Mouse (Mus musculus): ENCODE measurements around the gene Slc25a30.

Gene Slc25a30

DNA sequence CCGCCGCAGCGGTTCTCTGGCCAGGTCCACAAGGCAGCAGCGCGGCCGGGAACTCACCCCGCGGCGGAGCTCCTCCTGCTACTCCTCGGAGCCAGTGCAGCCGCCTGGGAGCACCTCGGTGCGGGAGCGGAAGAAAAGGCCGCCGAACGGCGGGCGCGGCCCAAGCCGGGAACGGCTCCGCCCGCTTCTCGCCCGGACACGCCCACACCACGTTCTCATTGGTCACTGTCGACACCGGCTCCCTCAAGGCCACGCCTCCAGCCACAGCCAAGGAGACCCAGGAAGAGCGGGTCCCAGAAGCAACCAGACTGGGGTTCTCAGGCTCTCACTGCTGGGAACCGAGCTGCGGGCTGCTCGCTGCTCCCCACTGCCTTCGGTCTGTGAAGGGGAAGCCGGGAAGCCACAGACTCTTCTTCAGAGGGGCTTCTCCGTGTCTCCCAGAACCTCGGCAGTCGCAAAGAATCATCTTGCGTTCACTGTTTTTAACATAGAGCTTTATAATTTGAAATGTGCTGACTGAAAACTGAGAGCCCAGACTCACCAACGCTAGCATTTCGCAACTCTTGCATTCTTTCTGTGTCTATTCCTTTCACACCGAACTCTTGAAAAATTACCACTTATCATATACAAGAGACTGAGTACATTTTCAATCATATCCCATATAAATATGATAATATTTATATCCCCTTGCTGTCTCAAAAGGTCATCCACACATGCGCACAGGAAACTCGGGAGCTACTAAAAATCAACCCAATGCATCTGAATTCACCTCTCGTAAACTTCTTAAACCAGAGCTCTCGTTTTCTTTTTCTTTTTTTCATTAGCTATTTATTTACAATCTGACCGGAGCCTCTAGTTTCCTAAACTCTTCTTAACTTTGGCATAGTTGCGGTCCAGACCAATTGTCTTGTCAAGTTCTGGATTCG, at the start of gene Slc25a30:
Gene Slc25a30 (minus strand): TSS at position 170 of the 926 bp plus-strand sequence.
- peak; percentile 95 for DNase-seq (ENCODE audit: low read depth)

DNA sequence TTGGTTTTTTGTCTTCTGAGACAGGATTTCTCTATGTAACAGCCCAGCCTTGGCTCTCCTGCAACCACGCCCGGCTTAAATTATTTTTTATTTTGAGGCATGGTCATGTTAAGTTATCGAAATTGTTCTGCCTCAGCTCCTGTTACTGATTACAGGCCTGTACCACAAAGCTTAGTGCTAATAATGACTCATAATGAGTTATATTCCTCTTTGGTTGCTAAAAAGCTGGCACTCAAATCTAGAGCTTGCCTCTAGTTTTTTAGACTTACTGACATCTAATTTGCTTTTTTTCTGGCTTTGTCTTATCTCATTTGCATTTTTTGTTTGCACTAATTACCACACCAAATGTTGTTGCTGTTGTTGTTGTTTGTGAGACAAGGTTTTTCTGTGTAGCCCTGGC, 49.7 kb upstream of the Slc25a30 start:
- DNase-seq (ENCODE audit: low read depth), result peak; percentile 45

DNA sequence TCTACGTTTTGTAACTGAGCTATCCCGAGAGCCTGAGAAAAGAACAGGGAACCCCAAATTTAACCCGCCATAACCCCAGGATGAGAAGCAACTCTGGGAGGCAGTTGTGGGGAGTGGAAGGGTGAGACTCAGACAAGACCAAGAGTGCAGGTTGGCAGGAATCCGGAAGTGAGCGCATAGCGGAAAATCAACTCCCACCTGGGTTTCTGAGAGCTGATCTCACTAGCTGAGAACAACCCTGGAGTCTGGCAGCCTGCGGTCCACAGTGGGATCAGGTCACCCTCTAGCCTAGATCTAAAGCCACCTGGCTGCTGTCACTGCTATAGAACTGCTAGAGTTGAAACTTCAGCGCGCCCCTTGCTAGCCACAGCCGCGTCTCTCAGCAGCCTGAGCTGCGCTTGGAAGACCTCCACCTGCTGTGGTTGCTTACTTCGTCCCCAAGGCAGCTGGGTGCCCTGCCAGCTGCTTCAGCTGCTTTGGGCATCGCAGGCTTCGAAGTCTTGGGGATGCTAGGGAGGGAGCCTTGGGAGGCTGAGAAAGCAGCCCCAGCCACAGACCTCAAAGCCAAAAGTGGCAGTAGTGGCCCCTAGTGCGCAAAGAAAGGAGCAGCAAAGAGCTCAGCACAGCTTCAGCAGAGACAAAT, 48.0 kb upstream of the Slc25a30 start:
- DNase-seq (ENCODE audit: low read depth), result peak; percentile 72

DNA sequence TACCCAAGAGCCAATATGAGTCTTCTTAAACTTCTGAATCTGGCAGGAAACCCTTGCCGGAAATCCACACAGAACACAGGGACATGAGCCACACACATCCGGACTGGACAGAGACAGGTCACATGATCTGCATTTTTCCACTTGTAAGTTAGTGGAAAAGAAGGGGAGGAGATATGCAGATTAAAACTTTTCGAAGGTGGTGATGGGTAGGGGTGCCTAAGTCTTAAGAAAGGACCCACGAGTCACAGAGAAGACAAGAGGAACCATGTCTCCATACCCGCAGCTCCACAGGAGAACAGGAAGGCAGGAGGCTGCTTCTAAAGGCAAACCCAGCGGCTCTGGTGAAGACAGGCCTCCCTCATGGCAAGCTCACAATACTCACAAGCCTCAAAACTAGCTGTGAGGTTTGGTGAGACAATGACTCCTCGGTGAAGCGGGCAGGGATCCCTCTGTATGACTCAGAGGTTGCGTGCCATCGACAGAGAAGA, 47.5 kb upstream of the Slc25a30 start:
- DNase-seq (ENCODE audit: low read depth), result peak; percentile 100

DNA sequence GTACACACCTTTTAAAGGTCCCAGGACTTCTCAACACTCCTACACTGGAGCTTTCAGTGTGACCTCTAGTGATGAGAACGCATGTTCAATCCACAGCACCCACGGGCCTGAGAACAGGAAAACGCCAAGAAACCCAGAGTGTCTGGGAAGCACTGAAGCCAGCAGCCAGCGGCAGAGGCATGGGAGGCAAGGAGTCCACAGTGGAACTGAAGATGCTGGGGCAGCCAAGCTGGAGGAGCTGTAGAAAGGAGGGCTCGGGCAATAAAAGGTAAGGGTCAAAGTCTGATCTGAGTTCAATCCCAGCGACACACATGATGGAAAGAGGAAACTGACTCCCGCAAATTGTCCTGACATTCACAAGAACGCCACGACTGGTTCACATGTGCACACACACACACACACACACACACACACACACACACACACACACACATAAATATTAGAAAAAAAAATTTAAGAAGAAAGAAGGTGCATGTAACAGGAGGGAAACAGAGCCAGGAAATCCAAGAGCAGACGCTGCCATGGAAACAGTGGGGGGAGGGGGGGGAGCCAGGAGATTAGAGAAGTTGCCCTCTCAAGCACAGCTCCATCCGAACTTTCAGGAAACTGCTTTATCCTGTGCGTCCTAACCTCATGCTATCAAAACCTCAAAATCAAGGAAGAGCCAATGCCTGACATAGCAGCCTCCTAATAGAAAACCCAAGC, 46.9 kb upstream of the Slc25a30 start:
- no peak for DNase-seq (ENCODE audit: low read depth)

DNA sequence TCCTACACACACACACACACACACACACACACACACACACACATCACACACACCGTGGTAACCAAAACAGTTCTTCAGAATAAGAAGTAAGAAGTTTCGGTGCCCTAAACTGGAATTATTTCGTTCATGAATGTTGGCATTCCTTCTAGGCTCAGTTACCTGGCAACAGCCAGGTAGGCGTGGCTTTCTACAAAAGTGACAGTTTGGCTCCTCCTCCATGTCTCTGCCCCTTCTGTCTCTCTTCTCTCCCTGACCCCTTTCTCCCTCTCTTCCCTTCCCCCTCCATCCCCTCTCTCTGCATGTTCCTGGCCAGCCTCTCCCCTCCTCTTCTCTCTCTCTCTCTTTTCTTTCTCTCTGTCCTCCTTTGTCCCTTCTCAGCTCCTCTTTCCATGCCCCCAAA, 46.1 kb upstream of the Slc25a30 start:
- no peak for DNase-seq (ENCODE audit: low read depth)

DNA sequence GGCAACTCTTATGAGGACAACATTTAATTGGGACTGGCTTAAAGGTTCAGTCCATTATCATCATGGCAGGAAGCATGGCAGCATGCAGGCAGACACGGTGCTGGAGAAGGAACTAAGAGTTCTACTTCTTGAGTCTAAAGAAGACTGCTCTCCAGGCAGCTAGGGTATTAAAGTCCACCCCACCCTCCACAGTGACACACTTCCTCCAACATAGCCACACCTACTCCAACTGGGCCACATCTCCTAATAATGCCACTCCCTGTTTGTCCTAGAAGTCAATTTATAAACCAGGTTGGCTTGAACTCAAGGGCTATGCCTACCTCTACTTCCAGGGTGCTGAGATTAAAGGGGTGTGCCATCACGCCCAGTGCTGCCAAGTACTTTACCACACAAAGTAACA, 45.2 kb upstream of the Slc25a30 start:
- peak; percentile 73 for DNase-seq (ENCODE audit: low read depth)

DNA sequence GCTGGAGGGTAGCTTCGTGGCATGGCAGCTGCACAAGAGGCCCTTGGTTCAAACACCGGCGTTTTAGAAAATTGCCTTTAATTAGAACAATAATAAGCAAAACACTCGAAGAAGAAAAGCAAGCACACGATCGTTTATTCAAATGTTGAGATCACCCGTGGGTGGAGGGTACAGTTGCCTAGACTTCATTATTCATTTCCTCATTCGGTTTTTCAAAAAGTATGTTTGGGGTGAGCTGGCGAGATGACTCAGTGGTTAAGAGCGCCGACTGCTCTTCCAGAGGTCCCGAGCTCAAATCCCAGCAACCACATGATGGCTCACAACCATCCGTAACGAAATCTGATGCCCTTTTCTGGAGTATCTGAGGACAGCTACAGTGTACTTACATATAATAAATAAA, 43.0 kb upstream of the Slc25a30 start:
- peak; percentile 69 for DNase-seq (ENCODE audit: low read depth)

DNA sequence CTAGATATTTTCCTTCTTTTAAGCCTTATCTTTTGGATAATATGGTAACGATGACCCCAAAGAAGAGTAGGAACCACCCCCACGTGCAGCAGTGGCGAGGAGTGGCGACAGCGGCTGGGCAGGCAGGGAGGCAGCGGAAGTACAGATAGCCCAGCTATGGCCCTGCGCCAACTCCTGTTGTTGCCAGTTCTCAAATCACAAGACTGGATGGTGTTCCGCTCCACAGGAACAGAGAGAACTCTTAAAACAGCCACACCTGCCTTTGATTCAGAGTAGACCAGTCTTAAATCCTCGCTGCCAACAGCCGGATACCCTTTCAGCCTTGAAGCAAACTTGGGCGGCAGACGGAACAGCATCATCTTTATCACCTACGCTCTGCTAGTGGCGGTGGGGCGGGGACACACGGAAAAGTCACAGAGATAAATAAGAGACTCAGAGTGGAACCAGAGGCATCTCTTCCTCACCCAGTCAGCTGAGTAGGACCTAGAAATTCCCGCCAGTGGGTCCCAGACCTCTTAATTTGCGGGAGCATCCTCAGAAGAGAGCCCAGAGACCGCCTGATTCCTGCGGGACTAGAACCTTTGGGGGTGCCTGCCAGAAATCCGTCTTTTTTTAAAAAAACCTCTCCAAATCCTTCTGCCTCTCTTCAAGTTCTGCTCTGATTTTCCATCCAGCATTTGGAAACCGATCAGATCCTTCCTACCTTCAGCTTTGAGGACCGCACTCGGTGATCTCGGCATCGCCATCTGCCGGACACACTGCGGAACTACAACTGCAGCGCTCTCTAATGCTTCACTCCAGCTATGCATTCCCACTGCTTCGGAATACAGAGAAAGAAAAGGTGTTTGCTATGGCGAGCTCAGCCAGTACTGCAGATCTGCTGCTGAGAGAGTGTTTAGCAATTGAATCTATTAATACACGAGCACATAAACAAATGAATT, 42.3 kb upstream of the Slc25a30 start:
- peak; percentile 83 for DNase-seq (ENCODE audit: low read depth)

DNA sequence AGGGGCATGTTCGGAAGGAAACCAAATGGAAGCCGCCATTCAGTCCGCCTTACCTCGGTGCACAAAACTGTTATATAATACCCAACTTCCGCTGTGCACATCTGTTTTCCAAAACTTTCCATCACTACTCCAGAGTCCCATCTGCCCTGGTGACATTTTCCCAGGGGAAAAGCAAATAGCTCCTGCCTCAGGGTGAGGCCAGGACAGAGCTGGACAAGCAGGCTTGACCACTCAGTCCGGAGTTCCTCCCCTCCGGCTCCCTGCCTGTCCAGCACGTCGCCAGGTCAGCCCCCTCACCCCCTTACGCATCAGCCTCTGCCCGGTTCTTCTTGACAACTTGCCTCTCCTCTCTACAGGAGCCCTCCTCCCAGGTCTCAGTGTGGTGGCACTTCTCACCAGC, 41.4 kb upstream of the Slc25a30 start:
- DNase-seq (ENCODE audit: low read depth), result no peak

DNA sequence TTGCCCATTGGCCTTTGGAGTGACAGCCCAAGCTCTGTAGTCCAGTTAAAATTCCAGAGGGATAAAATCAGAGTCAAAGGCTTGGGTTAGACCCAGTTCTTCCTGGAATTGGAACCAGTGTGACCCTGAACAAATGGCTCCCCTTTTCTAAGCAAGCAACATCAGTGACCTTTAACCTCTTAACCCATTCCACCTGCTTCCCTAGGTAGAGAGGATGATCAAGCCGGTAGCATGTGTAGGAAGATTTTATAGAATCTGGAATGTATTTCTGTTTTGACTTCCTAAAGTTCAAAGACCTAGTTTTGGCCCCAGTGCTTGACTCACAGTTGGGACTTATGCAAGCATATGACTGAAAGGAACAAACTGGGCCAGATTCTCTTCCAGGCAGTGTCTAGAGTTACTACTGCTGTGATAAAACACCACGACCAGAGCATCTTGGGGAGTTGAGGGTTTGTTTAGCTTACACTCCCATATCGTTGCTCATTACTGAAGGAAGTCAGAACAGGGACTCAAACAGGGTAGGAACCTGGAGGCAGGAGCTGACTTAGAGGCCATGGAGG, 40.1 kb upstream of the Slc25a30 start:
- no peak for DNase-seq (ENCODE audit: low read depth)

DNA sequence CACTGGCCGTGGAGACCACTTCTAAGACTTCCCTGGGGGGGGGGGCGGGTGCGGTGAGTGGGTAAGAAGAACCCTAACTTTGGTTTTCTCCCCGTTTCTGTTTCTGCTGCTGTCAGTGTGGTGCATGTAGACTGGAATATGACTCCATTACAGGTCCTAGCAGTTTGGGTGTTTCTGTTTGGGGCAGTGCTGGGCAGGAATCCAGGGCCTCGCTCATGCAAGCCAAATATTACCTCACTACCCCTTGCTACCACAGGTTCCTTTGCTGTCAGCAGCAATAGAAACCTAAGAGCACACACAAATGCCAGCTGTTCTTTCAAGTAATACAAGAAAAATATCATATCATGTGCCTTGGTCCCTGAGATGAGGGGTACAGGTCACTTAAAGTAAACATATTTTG, 33.2 kb upstream of the Slc25a30 start:
- DNase-seq (ENCODE audit: low read depth), result peak; percentile 53

DNA sequence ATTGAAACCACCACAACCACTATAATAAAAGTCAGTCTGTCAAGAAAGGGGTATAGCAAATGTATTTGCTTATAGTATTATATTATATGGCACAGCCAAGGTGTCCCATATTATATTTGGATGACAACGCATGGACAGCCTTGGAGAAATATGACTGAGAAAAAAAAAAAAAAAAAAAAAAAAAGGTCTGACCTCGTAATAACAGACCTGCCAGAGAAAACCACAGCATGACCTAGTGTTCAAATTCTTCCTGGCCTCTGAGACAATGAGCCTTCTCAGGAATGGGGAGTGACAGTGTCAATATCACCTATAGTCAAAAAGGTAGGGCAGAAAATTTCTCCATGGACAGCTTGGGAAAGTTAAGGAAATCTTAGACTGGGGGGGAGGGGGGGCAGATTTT, 32.5 kb upstream of the Slc25a30 start:
- no peak for DNase-seq (ENCODE audit: low read depth)

DNA sequence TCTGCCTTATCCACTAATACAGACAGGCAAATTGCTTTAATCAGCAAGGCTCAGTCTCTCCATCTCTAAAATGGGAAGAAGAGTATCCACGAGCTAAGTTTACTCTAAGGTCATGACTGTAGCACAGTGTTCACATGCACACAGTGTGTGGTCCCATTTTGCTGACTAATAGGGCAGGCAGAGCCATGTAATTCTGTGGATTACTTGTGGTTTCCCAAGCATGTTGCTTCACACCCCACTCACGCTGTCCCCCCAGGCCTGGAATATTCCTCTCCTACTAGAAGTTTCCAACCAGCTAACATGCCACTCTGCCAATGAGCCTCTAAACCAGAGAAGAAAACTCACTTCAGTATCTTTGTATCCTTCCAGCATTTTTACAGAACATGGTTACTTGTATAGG, 31.7 kb upstream of the Slc25a30 start:
- peak; percentile 59 for DNase-seq (ENCODE audit: low read depth)

DNA sequence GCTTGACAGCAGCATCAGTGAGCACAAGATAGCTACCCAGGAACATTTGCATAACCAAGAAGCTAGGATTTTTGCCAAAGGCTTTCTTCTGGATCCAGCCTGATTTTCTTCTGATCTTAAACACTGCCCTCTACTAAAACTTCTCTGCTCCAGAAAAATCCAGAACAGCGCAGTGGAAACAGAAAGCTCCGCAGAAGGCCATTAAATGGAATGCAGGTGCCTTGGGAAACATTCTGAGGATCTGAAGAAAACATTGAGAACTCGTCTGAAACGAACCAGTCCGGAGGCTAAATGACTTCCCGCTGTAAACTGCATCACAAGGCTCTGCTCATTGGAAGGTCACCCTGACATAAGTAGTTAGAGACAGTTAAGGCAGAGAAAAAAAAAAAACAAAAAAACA, 23.1 kb upstream of the Slc25a30 start:
- no peak for DNase-seq (ENCODE audit: low read depth)

DNA sequence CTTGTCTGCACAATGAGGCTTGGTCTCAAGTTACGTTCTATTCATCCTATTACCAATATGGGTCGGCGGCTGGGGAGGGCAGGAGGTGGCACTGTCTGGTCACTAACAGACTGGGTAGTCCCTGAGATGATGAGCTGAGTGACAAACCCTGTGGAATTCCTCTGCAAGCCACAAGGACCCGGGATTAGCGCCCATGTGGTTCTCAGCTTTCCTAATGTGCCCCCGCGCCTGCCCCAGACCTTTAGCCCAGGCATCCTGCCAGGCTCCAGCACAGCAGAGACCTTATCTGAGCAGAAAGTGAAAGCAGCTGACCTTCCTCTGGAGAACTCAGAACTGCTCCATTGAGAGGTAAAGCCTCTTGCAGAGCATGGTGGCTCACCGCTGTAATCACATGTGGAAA, 21.0 kb upstream of the Slc25a30 start:
- DNase-seq (ENCODE audit: low read depth), result peak; percentile 48

DNA sequence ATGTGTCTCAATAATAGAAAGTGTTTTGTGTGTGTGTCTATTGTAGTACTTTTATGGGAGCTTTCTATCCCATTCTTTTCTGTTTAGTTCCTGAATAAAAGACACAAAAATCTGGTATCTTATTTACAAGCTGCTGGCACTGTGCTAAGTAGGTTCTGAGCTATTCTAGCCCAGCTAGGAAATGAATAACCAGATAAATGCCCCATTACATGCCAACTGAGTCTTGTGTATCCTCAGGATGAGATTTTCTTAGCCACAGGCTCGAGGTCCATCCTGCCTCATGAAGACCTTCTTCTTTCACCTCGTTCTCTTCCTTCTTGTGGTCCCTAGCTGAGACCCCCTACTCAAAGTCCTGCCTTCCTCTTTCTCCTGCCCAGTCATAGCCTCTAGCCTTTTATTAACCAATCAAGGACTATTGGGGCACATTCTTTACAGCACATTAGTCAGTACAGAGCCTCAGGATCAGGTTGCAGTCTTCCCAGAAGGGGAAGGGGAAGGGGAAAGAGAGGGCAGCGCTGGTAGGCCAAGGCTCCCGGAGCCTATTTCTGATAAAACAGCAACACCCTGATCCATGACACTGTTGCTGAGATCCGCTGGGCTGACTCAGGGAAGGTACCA, 11.0 kb upstream of the Slc25a30 start:
- no peak for DNase-seq (ENCODE audit: low read depth)

DNA sequence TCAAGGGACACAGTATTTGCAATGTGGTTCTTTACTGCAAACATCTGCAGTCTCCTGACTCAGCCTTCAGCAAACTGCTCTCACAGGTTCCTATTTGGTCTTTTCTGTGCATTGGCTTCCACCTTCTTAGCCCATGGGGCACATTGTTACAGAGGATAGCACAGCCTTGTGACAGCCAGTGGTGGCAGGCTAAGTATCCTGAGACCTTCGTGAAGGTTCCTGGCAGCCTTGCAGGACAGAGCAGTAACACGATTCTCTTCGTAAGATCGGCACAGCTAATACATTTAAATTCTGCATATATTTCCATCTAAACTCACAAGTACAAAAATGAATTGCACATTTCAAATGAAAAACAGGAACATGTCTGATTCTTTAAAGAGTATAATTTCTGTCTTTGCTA, 9.1 kb upstream of the Slc25a30 start:
- no peak for DNase-seq (ENCODE audit: low read depth)

DNA sequence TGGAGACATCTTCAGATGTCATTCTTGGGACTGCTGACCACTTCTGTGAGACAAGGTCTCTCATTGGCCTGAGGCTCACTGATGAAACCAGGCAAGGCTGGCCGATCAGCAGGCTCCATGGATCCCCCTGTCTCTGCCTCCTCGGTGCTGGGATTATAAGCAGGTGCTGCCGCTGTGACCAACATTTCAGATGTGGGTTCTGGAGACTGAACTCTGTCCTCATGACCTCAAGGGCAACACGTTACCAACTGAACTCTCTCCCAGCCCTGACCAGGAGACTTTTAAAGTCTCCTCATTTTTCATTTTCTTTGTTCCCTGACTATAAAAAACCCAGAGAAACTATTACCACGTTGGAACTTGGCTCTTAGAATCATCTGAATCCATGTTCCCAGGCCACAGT, 7.9 kb upstream of the Slc25a30 start:
- DNase-seq (ENCODE audit: low read depth), result no peak

DNA sequence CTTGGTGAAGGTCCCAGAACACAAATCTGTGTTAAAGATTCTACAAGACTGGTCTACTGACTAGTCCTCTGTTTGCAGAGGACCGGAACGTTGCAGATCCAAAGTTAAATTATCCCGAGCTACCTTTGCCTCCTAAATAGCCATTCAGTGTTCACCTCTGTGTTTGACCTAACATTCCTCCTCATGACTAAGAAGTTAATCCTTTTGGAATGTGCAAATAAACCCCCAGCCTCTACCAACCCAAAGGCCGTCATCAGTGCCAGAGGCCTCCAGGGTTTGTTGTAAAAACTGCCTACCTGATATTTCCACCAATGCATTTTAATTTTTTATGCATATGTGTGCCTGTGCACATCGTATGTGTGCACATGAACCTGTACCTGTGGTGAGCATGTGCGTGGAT, 7.5 kb upstream of the Slc25a30 start:
- DNase-seq (ENCODE audit: low read depth), result no peak

DNA sequence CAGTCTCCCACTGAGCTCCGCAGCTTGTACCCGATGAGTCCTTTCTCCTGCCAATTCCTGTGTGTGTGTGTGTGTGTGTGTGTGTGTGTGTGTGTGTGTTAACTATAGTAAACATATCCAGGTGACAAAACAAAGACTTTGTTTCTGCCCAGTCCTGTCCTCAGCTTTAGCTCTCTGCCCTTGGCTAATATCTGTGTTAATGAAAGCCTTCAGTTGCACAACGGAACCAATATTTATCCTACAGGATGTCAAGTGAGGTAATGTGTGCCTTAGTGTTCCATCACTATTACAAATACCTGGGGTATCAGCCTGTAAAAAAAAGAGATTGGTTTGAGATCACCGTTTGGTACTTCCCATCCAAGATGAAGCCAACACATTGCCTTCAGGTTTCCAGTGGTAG, 6.3 kb upstream of the Slc25a30 start:
- no peak for DNase-seq (ENCODE audit: low read depth)

Data from 416B (cell line).